Mouse (Mus musculus) liver, embryonic 15.5 days (tissue): ENCODE data around the gene Dtd2. TPM values are rescaled to one million over a fixed set of nuclear protein-coding genes. Genes with fewer than 3 reads are reported as not detected.

Experiments used
- ATAC-seq: fragments of 200-750 bp; cut with Nextera tagmentation; 2 replicates; pipeline ENCODE4 v1.8.0; 2017; ENCODE audit warnings: moderate number of reproducible peaks, mild to moderate bottlenecking, moderate library complexity; ENCODE audit not compliant: insufficient read depth
- H3K27ac ChIP-seq: fragments of 300-500 bp; sonication (generic); replicated peaks from 2 replicates; pipeline ENCODE4 v1.5.1; 2015; ENCODE audit warnings: mild to moderate bottlenecking, inconsistent platforms
- H3K27me3 ChIP-seq: fragments of 300-500 bp; sonication (generic); 2 replicates; pipeline ENCODE4 v1.6.1; 2015; ENCODE audit warnings: mild to moderate bottlenecking, inconsistent platforms
- H3K36me3 ChIP-seq: fragments of 300-500 bp; sonication (generic); replicated peaks from 2 replicates; pipeline ENCODE4 v1.6.1; 2015; ENCODE audit warnings: moderate library complexity, mild to moderate bottlenecking, inconsistent platforms
- H3K4me1 ChIP-seq: fragments of 300-500 bp; sonication (generic); replicated peaks from 2 replicates; pipeline ENCODE4 v1.6.1; 2015; ENCODE audit warnings: inconsistent platforms
- H3K4me2 ChIP-seq: fragments of 300-500 bp; sonication (generic); 2 replicates; pipeline ENCODE4 v1.6.1; 2015; ENCODE audit warnings: moderate library complexity, mild to moderate bottlenecking, inconsistent platforms
- H3K4me3 ChIP-seq: fragments of 300-500 bp; sonication (generic); replicated peaks from 2 replicates; pipeline ENCODE4 v1.5.1; 2015; ENCODE audit warnings: mild to moderate bottlenecking, inconsistent platforms
- H3K9ac ChIP-seq: fragments of 300-500 bp; sonication (generic); 2 replicates; pipeline ENCODE4 v1.6.1; 2015; ENCODE audit warnings: moderate library complexity, mild to moderate bottlenecking, inconsistent platforms
- H3K9me3 ChIP-seq: fragments of 300-500 bp; sonication (generic); replicated peaks from 2 replicates; pipeline ENCODE4 v1.6.1; 2016; ENCODE audit warnings: inconsistent platforms
- WGBS: fragments of 180-500 bp; shearing (Covaris S2); methylation state at CpG from one replicate; pipeline ENCODE4 v1.1.7; 2015; ENCODE audit warnings: mixed read lengths; ENCODE audit not compliant: insufficient replicate concordance; 5-methylcytosine and 5-hydroxymethylcytosine counted together
- polyA plus RNA-seq: library from polyadenylated mRNA; unstranded; fragments of >200 nt; fragmentation: Nextera tagmentation; extraction: Ambion mirVana; gene quantifications from 2 replicates; pipeline ENCODE4 v1.2.1, GENCODE M21; 2015

Gene Dtd2
- polyA plus RNA-seq, 1 experiment from 2014 or later = 12.1 TPM

- no peaks in the 10 kb centered on the region for H3K9me3 ChIP-seq
- H3K27ac ChIP-seq = no peak overlapping the region
- peaks cover 72% of the 10 kb centered on the region for H3K36me3 ChIP-seq
- 86% methylated on average over 6 of the region's 6 CpGs for WGBS
- no peaks in the 10 kb centered on the region for H3K4me1 ChIP-seq
- no peaks in the 10 kb centered on the region for H3K27me3 ChIP-seq
- no peak for ATAC-seq
- H3K4me2 ChIP-seq = no peak overlapping the region
- no peak overlapping the region for H3K9ac ChIP-seq
- no peak overlapping the region for H3K4me3 ChIP-seq
Measured at GRCm38 (mm10) chr12:51957626-51958025, 48.7 kb downstream of the Dtd2 start.

- 78% methylated on average over 10 of the region's 10 CpGs for WGBS
Measured at GRCm38 (mm10) chr12:51952309-51952708, 54.0 kb downstream of the Dtd2 start.

GRCm38 (mm10) chr12:51947498-51947945 is 58.8 kb downstream of the Dtd2 start:
- ATAC-seq = no peak
- Histone ChIP-seq H3K36me3 (peaks cover 74% of the 10 kb centered on the region), H3K4me1 (no peaks in the 10 kb centered on the region), H3K4me2 (no peak overlapping the region), H3K27me3 (no peaks in the 10 kb centered on the region), H3K4me3 (no peak overlapping the region), H3K9me3 (no peaks in the 10 kb centered on the region), H3K9ac (no peak overlapping the region), H3K27ac (no peak overlapping the region)
- 85% methylated on average over 10 of the region's 10 CpGs for WGBS

More at GRCm38 (mm10) chr12:51952309-51952708, 54.0 kb downstream of the Dtd2 start:
- Histone ChIP-seq H3K4me3 (no peak overlapping the region), H3K9me3 (no peaks in the 10 kb centered on the region), H3K4me2 (no peak overlapping the region), H3K9ac (no peak overlapping the region), H3K36me3 (peaks cover 86% of the 10 kb centered on the region), H3K27me3 (no peaks in the 10 kb centered on the region), H3K4me1 (no peaks in the 10 kb centered on the region), H3K27ac (no peak overlapping the region)
- no peak for ATAC-seq

GRCm38 (mm10) chr12:51945331-51945730 is 61.0 kb downstream of the Dtd2 start:
- H3K27ac ChIP-seq = no peak overlapping the region
- ATAC-seq = no peak
- WGBS = 89% methylated on average over 9 of the region's 9 CpGs
- no peaks in the 10 kb centered on the region for H3K9me3 ChIP-seq
- H3K4me2 ChIP-seq = no peak overlapping the region
- H3K27me3 ChIP-seq = no peaks in the 10 kb centered on the region
- peaks cover 59% of the 10 kb centered on the region for H3K36me3 ChIP-seq
- H3K4me1 ChIP-seq = no peaks in the 10 kb centered on the region
- no peak overlapping the region for H3K4me3 ChIP-seq
- no peak overlapping the region for H3K9ac ChIP-seq

- H3K4me3 ChIP-seq = no peak overlapping the region
- H3K4me2 ChIP-seq = no peak overlapping the region
- WGBS = 68% methylated on average over 4 of the region's 4 CpGs
- no peaks in the 10 kb centered on the region for H3K4me1 ChIP-seq
- no peaks in the 10 kb centered on the region for H3K27me3 ChIP-seq
- H3K9me3 ChIP-seq = no peaks in the 10 kb centered on the region
- no peak for ATAC-seq
- no peak overlapping the region for H3K9ac ChIP-seq
- H3K27ac ChIP-seq = no peak overlapping the region
- H3K36me3 ChIP-seq = peaks cover 38% of the 10 kb centered on the region
Measured at GRCm38 (mm10) chr12:51939848-51940247, 66.5 kb downstream of the Dtd2 start.

Other genes with a start within 250 kb of the Dtd2 start
- 24.0 and 29.4 TPM in 2 replicates for gene Hectd1, start 177.0 kb downstream of the Dtd2 start, polyA plus RNA-seq
- gene Heatr5a, start 35.2 kb downstream of the Dtd2 start, polyA plus RNA-seq = 4.9 and 5.1 TPM in 2 replicates
- gene Gpr33, start 21.6 kb upstream of the Dtd2 start, polyA plus RNA-seq = not detected in 2 replicates
- gene Nubpl, start 91.2 kb upstream of the Dtd2 start, polyA plus RNA-seq = 3.7 and 4.3 TPM in 2 replicates